Mouse (Mus musculus) natural killer cell, adult 2 months (primary cell): Measurements from ENCODE around the gene A630073D07Rik.
"Not testable (repeated sequence)": the region's sequence is repeated elsewhere in the genome, so short reads cannot be mapped to it uniquely, and the experiment has no call there.

Experiments used
- DNase-seq, 2 experiments: peaks; one replicate each; pipeline ENCODE4 v3.0.0; 2022; ENCODE audit warnings: low spot score in 2 of 2

The A630073D07Rik gene

DNA sequence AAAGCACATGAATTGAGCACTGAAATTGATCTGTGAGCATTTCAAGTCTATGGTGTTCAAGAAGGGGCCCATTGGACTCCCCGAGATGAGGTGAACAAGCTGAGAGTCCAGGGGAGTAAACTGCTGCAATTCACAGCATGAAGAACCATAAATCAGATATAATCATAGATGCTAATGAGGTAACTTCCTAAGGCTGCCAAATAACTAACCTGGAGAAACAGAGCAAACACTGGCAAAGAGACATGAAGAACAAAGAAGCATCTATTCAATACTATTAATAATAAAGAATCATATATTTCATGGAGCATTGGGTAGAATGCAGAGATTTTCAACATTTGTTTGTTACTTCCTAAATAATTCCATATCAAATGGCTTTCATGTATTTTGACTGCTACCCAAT is at the start of gene A630073D07Rik:
TSS of gene A630073D07Rik (minus strand) at position 101 of the 400 bp plus-strand sequence.
- no peak for DNase-seq

DNA sequence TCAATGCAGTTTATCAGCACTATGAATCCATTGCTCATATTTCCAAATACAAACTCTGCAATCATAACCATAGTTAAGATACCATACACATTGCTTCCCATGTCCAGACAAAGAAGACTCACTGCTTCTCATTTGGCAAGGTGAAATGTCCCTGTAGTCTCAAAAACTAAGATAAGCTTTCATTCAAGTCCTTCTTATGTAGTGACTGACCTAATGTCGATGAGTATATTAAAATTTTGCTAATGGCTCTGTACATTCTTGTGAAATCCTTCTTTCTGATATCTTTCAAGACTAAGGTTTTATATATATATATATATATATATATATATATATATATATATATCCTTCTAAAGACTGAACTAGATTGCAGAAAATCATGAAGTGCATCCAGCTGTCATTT is 49.6 kb upstream of the A630073D07Rik start, which contains the start of gene Tas2r121:
TSS of gene Tas2r121 (minus strand) at position 101 of the 400 bp plus-strand sequence.
- no peak for DNase-seq

DNA sequence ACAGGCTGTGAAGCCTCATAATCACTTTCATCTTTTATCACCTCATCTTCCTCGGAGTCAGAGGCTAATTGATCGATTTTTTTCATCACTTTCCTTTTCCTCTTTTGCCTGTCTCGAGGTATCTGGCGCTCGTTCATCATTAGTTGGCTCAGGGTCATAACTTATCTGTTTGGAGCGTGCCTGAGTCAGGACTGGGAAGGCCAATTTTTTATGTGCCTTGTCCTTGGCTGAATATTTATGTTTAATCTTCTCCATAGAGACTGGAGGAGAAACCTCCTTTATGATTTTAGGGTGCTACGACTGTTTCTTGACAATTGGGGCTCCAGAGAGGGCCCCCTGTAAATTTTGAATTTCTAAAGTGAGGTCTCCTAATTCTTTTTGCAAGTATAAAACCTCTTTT is 40.3 kb upstream of the A630073D07Rik start:
- DNase-seq, result not testable (repeated sequence)

DNA sequence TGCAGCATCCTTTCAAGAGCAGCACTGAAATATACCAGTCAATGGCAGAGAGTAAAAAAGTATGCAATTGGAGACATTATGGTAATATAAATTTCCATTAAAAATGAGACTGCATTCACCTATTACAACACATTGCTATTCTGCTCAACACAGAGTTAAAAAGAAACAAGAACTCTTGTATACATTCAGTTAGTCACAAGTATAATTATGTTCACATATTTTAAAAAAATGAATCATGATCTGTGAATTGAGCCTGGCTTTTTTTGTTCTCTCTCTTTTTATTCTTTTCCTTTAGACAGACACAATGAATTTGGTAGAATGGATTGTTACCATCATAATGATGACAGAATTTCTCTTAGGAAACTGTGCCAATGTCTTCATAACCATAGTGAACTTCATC is 5.3 kb upstream of the A630073D07Rik start, which contains the start of gene Tas2r120:
TSS of gene Tas2r120 (plus strand) at position 301 of the 400 bp plus-strand sequence.
- DNase-seq, result no peak

DNA sequence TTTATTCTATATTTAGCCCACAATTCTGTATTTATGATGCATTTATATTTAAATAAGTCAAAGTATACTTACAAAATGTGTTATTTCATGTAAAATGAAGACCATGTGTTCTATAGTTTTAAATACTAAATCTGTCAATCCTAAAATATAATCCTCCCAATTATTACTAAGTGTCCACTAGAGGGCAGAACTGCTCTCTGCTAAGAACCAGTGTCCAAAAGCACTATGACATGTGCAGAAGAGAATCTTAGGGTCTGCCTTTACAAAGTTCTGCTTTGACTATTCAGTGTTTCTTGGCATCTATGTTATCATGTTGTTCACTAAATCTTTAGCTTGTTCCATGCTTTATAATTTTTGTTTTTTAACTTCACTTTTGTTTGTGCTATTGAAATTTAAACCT is 1.9 kb downstream of the A630073D07Rik start:
- no peak for DNase-seq

DNA sequence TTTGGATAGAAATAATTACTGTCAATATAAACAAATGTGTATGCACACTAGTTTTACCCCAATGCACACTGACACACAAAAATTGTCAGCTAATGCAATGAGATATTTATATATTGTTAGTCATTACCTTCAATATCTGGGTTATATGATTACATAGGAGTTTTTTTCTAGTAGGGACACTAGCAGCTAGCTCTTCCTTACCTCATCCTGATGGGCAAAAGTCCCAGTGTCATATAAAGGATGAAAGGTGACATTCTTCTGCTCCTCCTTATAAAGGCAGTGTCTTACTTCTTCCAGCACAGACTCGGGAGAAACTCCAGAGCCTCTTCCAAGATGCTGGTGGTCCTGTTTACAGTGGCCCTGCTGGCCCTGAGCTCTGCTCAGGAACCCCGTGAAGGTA is 55.7 kb downstream of the A630073D07Rik start, which contains the start of gene Prp2:
TSS of gene Prp2 (plus strand) at position 301 of the 400 bp plus-strand sequence.
- DNase-seq, result not testable (repeated sequence)
